Mouse (Mus musculus): ENCODE measurements at regions not wholly inside any gene's neighbourhood (a gene's known extent, or its start where the extent isn't known, plus 50 kb on each side); places are given as distances from the start of the nearest gene placed in this dataset.

GRCm38 (mm10) chr1:60627786-60628453 is 61.0 kb upstream of the Raph1 start:
- no peak for DNase-seq

GRCm38 (mm10) chr1:60627367-60627766 is 60.5 kb upstream of the Raph1 start:
- no peak for DNase-seq

- no peak for DNase-seq
Measured at GRCm38 (mm10) chr1:60625698-60626486, 59.0 kb upstream of the Raph1 start.

- DNase-seq = no peak
Measured at GRCm38 (mm10) chr1:60624231-60624630, 57.3 kb upstream of the Raph1 start.

GRCm38 (mm10) chr1:60623440-60624016 is 56.6 kb upstream of the Raph1 start:
- DNase-seq = no peak

DNA sequence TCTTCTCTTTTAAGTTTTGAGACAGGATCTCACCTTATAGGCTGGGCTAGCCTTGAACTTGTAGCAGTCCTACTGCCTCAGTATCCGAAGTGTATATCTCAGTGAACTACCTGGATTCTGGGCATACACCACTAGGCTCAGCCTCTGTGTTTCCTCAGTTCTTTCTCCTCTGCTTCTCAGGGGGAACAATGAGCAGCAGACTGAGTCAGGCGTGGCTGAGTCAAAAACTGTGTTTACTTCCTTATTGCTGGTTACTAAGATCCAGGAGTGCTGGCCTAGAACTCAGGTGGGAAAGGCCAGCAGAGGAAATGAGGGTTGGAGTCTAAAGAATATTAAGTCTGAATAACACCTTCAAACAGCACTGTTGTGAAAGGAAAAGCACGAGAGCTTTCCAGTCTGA is 54.9 kb upstream of the Raph1 start:
- no peak for DNase-seq

DNA sequence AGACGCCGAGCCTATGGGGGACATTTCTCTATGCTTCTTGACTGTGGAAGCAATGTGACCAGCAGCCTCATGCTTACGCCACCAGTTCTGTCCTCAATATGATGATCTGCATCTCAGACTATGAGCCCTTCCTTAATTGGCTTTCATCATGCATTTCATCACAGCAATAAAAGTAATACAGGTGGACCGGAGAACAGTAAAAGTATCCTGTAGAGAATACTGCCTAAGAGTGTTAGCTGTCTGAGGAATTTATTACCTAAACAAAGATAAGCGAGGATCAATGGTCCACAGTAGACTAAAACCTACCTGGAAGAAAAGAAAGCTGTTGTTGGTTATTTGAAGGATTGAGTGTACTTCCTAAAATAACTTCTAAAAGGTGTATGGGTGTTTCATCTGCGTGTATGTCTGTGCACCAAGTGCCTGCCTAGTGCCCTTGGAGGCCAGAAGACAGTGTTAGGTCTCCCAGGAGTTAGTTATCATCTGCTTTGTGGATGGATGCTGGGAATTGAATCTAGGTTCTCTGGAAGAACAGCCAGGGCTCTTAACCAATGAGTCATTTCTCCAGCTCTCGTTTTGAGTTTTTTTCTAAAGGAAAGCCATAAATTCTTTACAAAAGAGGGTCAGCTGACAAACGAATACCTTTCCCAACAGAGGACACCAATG is 54.3 kb upstream of the Raph1 start:
- DNase-seq = no peak

DNA sequence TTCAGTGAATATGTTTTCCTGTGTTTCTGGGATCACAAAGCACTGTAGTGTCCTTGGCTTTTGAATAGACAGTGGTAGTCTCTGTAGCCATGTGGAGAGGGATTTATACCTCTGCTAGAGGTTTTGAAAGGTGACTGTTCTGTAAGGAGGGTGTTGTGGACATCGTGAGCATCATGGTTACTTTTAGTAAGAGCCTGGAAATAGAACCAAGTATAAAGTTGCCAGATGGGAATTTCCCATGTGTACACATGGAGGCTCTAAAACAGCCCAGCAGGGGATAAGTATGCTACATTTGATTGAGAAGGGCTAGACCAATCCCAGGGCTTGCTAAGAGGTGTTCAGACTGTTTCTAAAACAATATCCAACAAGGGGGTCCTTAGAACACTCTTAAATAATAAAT is 51.5 kb upstream of the Raph1 start:
- DNase-seq = no peak

DNA sequence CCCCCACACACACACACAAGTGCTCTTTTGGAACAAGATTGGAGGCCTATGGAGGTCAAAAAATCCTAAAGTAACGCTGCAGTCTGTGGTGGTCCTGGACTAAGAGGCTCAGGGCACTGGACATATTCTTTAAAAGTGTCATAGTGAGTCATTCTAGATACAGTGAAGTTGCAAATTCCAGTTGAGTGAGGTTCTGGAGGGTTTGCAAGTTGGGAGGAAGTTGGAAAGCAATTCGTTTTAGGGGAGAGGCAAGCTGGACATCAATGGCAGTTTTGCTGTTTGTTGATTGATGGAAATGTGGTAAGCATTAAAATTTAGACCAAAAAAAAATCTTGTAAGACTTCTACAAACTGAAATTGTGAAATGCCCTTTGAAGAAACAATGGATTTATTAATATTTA is 50.0 kb upstream of the Raph1 start:
- DNase-seq = no peak

Measured in adrenal gland, adult 2 months (tissue).